Mouse (Mus musculus) liver, adult 10 weeks (tissue): Measurements from ENCODE around the gene Fcho1. TPM values are rescaled to one million over a fixed set of nuclear protein-coding genes. Genes with fewer than 3 reads are reported as not detected.

ENCODE experiments used
- polyA plus RNA-seq: library from polyadenylated mRNA; stranded (reverse); fragments of 350-450 nt; fragmentation: Illumina TruSeq; extraction: RNeasy Lipid Tissue Mini Kit (QIAGEN cat#74804); gene quantifications from one replicate; pipeline ENCODE4 v1.2.3, GENCODE M21; 2014; ENCODE audit warnings: low read depth, low replicate concordance

The Fcho1 gene
- not detected for polyA plus RNA-seq

GRCm38 (mm10) chr8:71725122-71725924 is at the start of gene Fcho1:
TSS of gene Fcho1 (minus strand) at chr8:71725716.

GRCm38 (mm10) chr8:71701414-71702086 is 24.0 kb downstream of the Fcho1 start, which contains the start of gene B3gnt3:
TSS of gene B3gnt3 (minus strand) at chr8:71701789.

GRCm38 (mm10) chr8:71689028-71689427 is 36.5 kb downstream of the Fcho1 start, which contains the start of gene Insl3:
TSS of gene Insl3 (plus strand) at chr8:71689214.

GRCm38 (mm10) chr8:71676020-71676741 is 49.3 kb downstream of the Fcho1 start, which contains the start of gene Jak3:
TSS of gene Jak3 (plus strand) at chr8:71676296.

GRCm38 (mm10) chr8:71671549-71671965 is 54.0 kb downstream of the Fcho1 start, which contains the start of gene Unc13a:
TSS of gene Unc13a (minus strand) at chr8:71671757.

Other genes starting within 250 kb of the Fcho1 start
- 0.45 TPM for gene Ano8, start 239.8 kb downstream of the Fcho1 start, polyA plus RNA-seq
- gene Gtpbp3, start 237.6 kb downstream of the Fcho1 start, polyA plus RNA-seq: 0.64 TPM
- 3.6 TPM for gene Plvap, start 214.0 kb downstream of the Fcho1 start, polyA plus RNA-seq
- gene Ccdc194, start 200.0 kb downstream of the Fcho1 start, polyA plus RNA-seq: not detected
- 29.0 TPM for gene Bst2, start 188.3 kb downstream of the Fcho1 start, polyA plus RNA-seq
- gene Mvb12a, start 182.8 kb downstream of the Fcho1 start, polyA plus RNA-seq: 3.5 TPM
- not detected for gene Tmem221, start 166.8 kb downstream of the Fcho1 start, polyA plus RNA-seq
- not detected for gene Nxnl1, start 159.1 kb downstream of the Fcho1 start, polyA plus RNA-seq
- gene Slc27a1, start 156.8 kb downstream of the Fcho1 start, polyA plus RNA-seq: 0.90 TPM
- gene Pgls, start 133.5 kb downstream of the Fcho1 start, polyA plus RNA-seq: 0.69 TPM
- gene Fam129c, start 128.1 kb downstream of the Fcho1 start, polyA plus RNA-seq: not detected
- 29.0 TPM for gene Colgalt1, start 114.7 kb downstream of the Fcho1 start, polyA plus RNA-seq
- not detected for gene Unc13a, start 54.0 kb downstream of the Fcho1 start, polyA plus RNA-seq
- gene Jak3, start 49.4 kb downstream of the Fcho1 start, polyA plus RNA-seq: 0.11 TPM
- gene Insl3, start 36.5 kb downstream of the Fcho1 start, polyA plus RNA-seq: not detected
- 2.3 TPM for gene B3gnt3, start 23.9 kb downstream of the Fcho1 start, polyA plus RNA-seq
- gene Zfp709, start 156.3 kb upstream of the Fcho1 start, polyA plus RNA-seq: 5.7 TPM
- 3.5 TPM for gene Zfp882, start 182.9 kb upstream of the Fcho1 start, polyA plus RNA-seq
- 43.0 TPM for gene Zfp617, start 182.9 kb upstream of the Fcho1 start, polyA plus RNA-seq
- 21.4 TPM for gene Zfp961, start 225.3 kb upstream of the Fcho1 start, polyA plus RNA-seq